Mouse (Mus musculus) megakaryocyte-erythroid progenitor cell, adult 5-6 weeks (primary cell): ENCODE measurements around the gene Lce3f. TPM values are rescaled to one million over a fixed set of nuclear protein-coding genes. Genes with fewer than 3 reads are reported as not detected.

Source experiments
- ATAC-seq: replicated peaks from 2 replicates; pipeline ENCODE4 v1.8.0; 2016; ENCODE audit warnings: mild to moderate bottlenecking, inconsistent platforms; ENCODE audit not compliant: severe bottlenecking, poor library complexity, low FRiP score, low TSS enrichment
- total RNA-seq, 2 experiments: library from RNA; stranded (forward) in 1 of 2; stranded (reverse) in 1 of 2; fragments of 200-1000, 215-1000 nt in 1 of 2; fragments of >200 nt in 1 of 2; fragmentation: Nextera tagmentation in 1 of 2; gene quantifications; 2 replicates each; pipeline ENCODE4 v1.2.3; 2014 to 2017

The Lce3f gene
- total RNA-seq (2014; fragmentation: Nextera tagmentation) (not detected in 2 replicates), total RNA-seq (2017) (not detected in 2 replicates)

- ATAC-seq = no peak
Observed at GRCm38 (mm10) chr3:92991926-92992325, at the start of gene Lce3f. Lce3f (plus strand) TSS chr3:92992226.

- ATAC-seq = no peak
Observed at GRCm38 (mm10) chr3:92944186-92944585, 47.8 kb upstream of the Lce3f start, which contains the start of gene Lce3c. Lce3c (plus strand) TSS chr3:92944486.

- ATAC-seq = no peak
Observed at GRCm38 (mm10) chr3:92957090-92957489, 34.9 kb upstream of the Lce3f start, which contains the start of gene Lce3d. Lce3d (plus strand) TSS chr3:92957390.

- no peak for ATAC-seq
Observed at GRCm38 (mm10) chr3:92966761-92967160, 25.3 kb upstream of the Lce3f start, which contains the start of gene Lce3e. Lce3e (plus strand) TSS chr3:92967061.

GRCm38 (mm10) chr3:92978484-92978883 lies 13.5 kb upstream of the Lce3f start:
- ATAC-seq = no peak

GRCm38 (mm10) chr3:92998691-92999090 lies 6.7 kb downstream of the Lce3f start:
- ATAC-seq = peak; percentile 99

GRCm38 (mm10) chr3:93000621-93001020 lies 8.6 kb downstream of the Lce3f start:
- no peak for ATAC-seq

- no peak for ATAC-seq
Observed at GRCm38 (mm10) chr3:93002843-93003242, 10.8 kb downstream of the Lce3f start.

- no peak for ATAC-seq
Observed at GRCm38 (mm10) chr3:93014378-93014801, 22.4 kb downstream of the Lce3f start.

GRCm38 (mm10) chr3:93014871-93015270 lies 22.8 kb downstream of the Lce3f start:
- no peak for ATAC-seq

- no peak for ATAC-seq
Observed at GRCm38 (mm10) chr3:93015460-93016104, 23.6 kb downstream of the Lce3f start, which contains the start of gene Crct1. Crct1 (minus strand) TSS chr3:93015687.

- no peak for ATAC-seq
Observed at GRCm38 (mm10) chr3:93018960-93019359, 26.9 kb downstream of the Lce3f start, which contains the start of gene Lce1m. Lce1m (minus strand) TSS chr3:93019060.

- no peak for ATAC-seq
Observed at GRCm38 (mm10) chr3:93021171-93021570, 29.1 kb downstream of the Lce3f start.

GRCm38 (mm10) chr3:93023411-93024184 lies 31.6 kb downstream of the Lce3f start:
- no peak for ATAC-seq

GRCm38 (mm10) chr3:93025486-93025885 lies 33.5 kb downstream of the Lce3f start:
- no peak for ATAC-seq

GRCm38 (mm10) chr3:93031450-93031849 lies 39.4 kb downstream of the Lce3f start:
- peak; percentile 74; the same call in 1 of the 2 replicates for ATAC-seq

Other genes with a start within 250 kb of the Lce3f start
- not detected in 2 replicates for gene Lce1g, start 239.9 kb upstream of the Lce3f start, total RNA-seq (2014; fragmentation: Nextera tagmentation)
- gene Lce1g, start 239.9 kb upstream of the Lce3f start, total RNA-seq (2017) = not detected in 2 replicates
- not detected in 2 replicates for gene Lce1h, start 227.2 kb upstream of the Lce3f start, total RNA-seq (2014; fragmentation: Nextera tagmentation)
- gene Lce1h, start 227.2 kb upstream of the Lce3f start, total RNA-seq (2017) = not detected in 2 replicates
- gene Lce1i, start 213.3 kb upstream of the Lce3f start, total RNA-seq (2014; fragmentation: Nextera tagmentation) = not detected in 2 replicates
- gene Lce1i, start 213.3 kb upstream of the Lce3f start, total RNA-seq (2017) = not detected in 2 replicates
- gene Lce1j, start 201.7 kb upstream of the Lce3f start, total RNA-seq (2014; fragmentation: Nextera tagmentation) = not detected in 2 replicates
- not detected in 2 replicates for gene Lce1j, start 201.7 kb upstream of the Lce3f start, total RNA-seq (2017)
- gene Lce1k, start 184.3 kb upstream of the Lce3f start, total RNA-seq (2014; fragmentation: Nextera tagmentation) = not detected in 2 replicates
- gene Lce1k, start 184.3 kb upstream of the Lce3f start, total RNA-seq (2017) = not detected in 2 replicates
- gene Kprp, start 165.0 kb upstream of the Lce3f start, total RNA-seq (2014; fragmentation: Nextera tagmentation) = not detected in 2 replicates
- not detected in 2 replicates for gene Kprp, start 165.0 kb upstream of the Lce3f start, total RNA-seq (2017)
- not detected in 2 replicates for gene Lce1l, start 140.9 kb upstream of the Lce3f start, total RNA-seq (2014; fragmentation: Nextera tagmentation)
- gene Lce1l, start 140.9 kb upstream of the Lce3f start, total RNA-seq (2017) = not detected in 2 replicates
- not detected in 2 replicates for gene 2310050C09Rik, start 122.0 kb upstream of the Lce3f start, total RNA-seq (2014; fragmentation: Nextera tagmentation)
- gene 2310050C09Rik, start 122.0 kb upstream of the Lce3f start, total RNA-seq (2017) = not detected in 2 replicates
- gene Lce3a, start 66.0 kb upstream of the Lce3f start, total RNA-seq (2014; fragmentation: Nextera tagmentation) = not detected in 2 replicates
- not detected in 2 replicates for gene Lce3a, start 66.0 kb upstream of the Lce3f start, total RNA-seq (2017)
- gene Lce3b, start 59.2 kb upstream of the Lce3f start, total RNA-seq (2014; fragmentation: Nextera tagmentation) = not detected in 2 replicates
- not detected in 2 replicates for gene Lce3b, start 59.2 kb upstream of the Lce3f start, total RNA-seq (2017)
- not detected in 2 replicates for gene Lce3c, start 47.7 kb upstream of the Lce3f start, total RNA-seq (2014; fragmentation: Nextera tagmentation)
- gene Lce3c, start 47.7 kb upstream of the Lce3f start, total RNA-seq (2017) = not detected in 2 replicates
- not detected in 2 replicates for gene Lce3d, start 34.8 kb upstream of the Lce3f start, total RNA-seq (2014; fragmentation: Nextera tagmentation)
- not detected in 2 replicates for gene Lce3d, start 34.8 kb upstream of the Lce3f start, total RNA-seq (2017)
- not detected in 2 replicates for gene Lce3e, start 25.2 kb upstream of the Lce3f start, total RNA-seq (2014; fragmentation: Nextera tagmentation)
- gene Lce3e, start 25.2 kb upstream of the Lce3f start, total RNA-seq (2017) = not detected in 2 replicates
- gene Crct1, start 23.5 kb downstream of the Lce3f start, total RNA-seq (2014; fragmentation: Nextera tagmentation) = not detected in 2 replicates
- not detected in 2 replicates for gene Crct1, start 23.5 kb downstream of the Lce3f start, total RNA-seq (2017)
- gene Lce1m, start 26.8 kb downstream of the Lce3f start, total RNA-seq (2014; fragmentation: Nextera tagmentation) = not detected in 2 replicates
- not detected in 2 replicates for gene Lce1m, start 26.8 kb downstream of the Lce3f start, total RNA-seq (2017)
- not detected in 2 replicates for gene Gm4858, start 76.6 kb downstream of the Lce3f start, total RNA-seq (2014; fragmentation: Nextera tagmentation)
- not detected in 2 replicates for gene Gm4858, start 76.6 kb downstream of the Lce3f start, total RNA-seq (2017)
- gene Crnn, start 152.6 kb downstream of the Lce3f start, total RNA-seq (2014; fragmentation: Nextera tagmentation) = not detected in 2 replicates
- gene Crnn, start 152.6 kb downstream of the Lce3f start, total RNA-seq (2017) = not detected in 2 replicates
- not detected in 2 replicates for gene Flg2, start 205.1 kb downstream of the Lce3f start, total RNA-seq (2014; fragmentation: Nextera tagmentation)
- not detected in 2 replicates for gene Flg2, start 205.1 kb downstream of the Lce3f start, total RNA-seq (2017)